Mouse (Mus musculus) testis, postnatal 10 days (tissue): ENCODE results near the gene Ndufaf7.
A peak's percentile ranks its signal among the peaks of the same experiment; 100 is the strongest.

Experiments
- DNase-seq: peaks from one replicate; pipeline ENCODE4 v3.0.0; 2021; ENCODE audit warnings: low spot score

The Ndufaf7 gene

DNA sequence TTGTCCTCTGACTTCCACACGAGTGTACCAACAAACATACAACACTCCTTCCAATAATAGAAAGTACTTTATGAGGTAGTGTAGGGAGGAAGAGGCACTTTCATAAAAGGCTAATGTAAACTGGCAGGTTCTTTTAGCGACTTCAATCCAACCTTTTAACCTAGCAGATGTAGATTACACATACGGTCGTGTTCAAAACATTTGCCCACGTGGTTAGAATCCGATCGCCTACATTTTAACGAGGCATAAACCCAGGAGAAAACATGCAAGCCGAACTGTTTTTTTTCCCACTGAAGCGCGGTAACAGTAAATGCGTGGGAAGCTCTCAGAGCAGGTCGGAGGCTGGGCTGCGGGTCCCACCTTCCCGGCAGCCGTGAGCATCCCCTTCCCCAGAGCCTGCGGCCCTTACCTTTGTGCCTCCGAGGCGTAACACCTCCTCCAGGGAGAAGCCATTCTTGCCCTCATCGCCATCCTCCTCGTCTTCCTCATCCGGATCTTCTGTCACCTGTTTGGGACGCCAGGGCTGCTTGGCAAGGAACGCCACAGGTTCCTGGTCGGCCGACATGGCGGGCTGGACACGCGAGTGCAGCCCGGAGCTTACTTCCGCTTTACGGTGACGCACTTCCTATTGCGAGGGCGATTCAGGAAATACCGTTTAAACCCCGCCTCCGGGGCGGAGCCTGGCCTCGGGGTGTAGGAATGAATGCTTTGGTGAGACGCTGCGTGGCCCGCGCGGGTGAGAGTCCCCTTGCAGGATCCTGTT, at the start of gene Ndufaf7, which contains the start of gene Cebpz:
Gene Ndufaf7, plus strand, starts transcription at position 671 of the 763 bp plus-strand sequence.
Gene Cebpz, minus strand, starts transcription at position 601 of the 763 bp plus-strand sequence.
- peak; percentile 99 for DNase-seq

DNA sequence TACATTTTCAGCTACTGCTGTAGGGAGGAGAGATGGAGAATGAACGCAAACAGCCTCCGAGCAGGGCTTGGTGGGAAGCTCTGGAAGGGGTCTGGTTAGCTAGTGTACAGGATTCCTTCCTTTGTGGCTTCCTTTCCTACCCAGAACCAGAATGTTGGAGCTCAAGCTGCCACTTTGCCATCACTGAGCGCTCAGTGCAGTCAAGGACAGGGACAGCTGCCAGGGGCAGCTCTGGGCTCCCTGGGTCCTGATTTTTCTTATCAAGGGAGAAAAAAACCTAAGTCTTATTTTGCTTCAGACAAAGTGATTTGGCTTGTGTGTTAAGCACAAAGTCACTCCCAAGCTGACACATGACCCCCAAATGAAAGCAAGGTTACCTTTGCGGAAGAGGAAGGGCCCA, 48.4 kb upstream of the Ndufaf7 start:
- DNase-seq: no peak

DNA sequence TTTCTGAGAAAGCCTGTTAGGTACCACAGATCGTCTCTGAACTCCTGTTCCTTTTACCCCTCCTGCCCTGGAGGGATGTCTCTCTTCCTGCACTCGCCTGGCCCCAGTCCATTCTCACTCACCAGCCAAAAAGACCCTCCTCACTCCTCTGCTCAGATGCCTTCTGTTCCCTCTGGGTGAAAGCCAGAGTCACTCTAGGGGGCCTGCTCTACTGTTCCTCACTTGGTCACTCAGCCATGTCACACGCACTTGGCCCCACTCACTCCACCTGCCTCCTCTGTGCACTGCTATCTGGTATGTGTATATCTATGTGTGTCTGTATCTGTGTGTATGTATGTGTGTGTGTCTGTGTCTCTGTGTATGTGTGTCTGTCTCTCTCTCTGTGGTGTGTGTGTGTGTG, 47.8 kb upstream of the Ndufaf7 start:
- DNase-seq: no peak

DNA sequence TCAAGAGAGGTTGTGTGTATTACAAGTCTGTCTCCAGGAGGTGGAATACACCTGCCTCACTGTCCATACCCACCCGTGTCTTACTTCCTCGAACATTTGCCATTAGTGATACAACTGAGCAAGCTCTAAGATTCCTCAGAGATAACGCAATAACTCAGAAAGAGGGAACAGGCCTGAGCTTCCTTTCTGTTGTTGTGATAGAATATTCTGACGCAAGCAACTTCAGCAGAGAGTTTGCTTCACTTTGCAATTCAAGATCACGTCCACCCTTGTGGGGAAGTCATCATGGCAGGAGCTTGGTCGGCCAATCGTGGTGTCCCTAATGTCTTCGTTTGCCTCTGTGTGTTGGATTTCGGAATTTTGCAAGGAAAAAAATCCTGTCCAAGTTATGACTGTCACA, 45.9 kb upstream of the Ndufaf7 start:
- DNase-seq: no peak

DNA sequence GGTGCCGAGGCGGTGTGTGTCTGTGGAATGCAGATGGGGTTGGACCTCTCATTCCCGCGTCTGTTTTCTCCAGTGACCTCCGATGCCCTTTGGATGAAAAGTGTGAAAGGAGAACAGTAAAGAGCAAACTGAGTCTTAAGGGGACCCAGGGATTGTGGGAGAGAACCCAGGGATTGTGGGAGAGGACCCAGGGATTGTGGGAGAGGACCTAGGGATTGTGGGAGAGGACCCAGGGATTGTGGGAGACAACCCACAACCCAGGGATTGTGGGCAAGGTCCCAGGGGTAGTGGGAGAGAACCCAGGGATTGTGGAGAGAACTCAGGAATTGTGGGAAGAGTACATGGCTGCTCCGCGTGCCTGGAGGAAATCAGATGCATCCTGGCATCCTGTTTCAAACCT, 41.9 kb upstream of the Ndufaf7 start:
- no peak for DNase-seq

DNA sequence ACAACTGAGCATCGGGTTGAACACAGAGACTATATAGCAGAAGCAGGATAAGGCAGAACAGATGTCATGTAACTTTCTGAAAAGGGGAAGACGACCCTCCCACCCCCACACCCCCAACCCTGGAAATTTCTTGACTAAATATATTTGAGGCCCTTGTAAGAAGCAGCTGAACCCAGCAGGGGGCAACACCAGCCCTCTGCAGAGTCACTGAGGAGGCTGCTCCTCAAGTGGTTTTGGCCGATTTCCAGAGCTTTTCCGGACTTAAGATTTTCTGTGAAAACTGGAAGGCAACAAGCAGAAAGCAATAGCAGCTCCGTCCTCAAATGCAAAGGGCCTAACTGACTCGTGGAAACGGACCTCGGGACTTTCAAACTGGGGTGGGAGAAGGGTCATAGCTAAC, 41.5 kb upstream of the Ndufaf7 start:
- peak; percentile 76 for DNase-seq

DNA sequence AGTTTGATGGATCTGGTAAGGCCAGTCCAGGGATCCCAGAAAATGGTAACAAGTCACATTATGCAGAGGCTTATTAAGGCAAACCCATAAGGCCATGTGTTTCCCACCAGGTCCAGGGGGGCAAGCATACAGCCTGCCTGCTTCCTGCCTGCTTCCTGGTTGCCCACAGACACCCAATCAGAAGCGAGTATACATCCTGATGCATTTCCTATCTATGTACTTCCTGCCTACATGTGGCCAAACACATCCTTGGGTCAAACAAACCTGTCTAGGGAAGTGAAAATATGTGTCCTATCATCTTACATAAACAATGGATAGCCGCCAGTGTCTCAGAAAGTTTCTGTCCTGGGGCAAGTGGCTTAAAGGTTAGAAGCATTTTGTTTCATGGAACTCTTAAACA, 33.8 kb upstream of the Ndufaf7 start:
- DNase-seq: no peak

DNA sequence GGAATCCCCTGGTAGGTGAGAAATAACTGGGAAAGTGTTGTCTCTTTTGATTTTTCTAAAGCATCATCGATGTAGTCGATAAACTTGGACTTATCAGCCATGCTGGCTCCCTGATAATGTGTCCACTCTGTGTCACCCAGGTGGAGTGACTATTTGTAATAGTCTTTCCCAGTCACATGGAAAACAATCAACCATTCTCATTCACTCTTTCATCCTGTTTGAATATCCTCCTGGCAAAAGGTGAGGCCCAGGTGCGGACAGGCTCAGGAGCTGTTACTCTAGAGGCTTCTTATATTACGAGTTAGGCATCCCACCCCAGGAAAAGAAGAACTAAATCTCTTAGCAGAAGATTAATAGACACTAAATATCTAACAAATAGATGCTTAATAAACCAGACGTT, 30.0 kb upstream of the Ndufaf7 start, which contains the start of gene Sult6b1:
Gene Sult6b1, minus strand, starts transcription at position 101 of the 400 bp plus-strand sequence.
- DNase-seq: no peak

DNA sequence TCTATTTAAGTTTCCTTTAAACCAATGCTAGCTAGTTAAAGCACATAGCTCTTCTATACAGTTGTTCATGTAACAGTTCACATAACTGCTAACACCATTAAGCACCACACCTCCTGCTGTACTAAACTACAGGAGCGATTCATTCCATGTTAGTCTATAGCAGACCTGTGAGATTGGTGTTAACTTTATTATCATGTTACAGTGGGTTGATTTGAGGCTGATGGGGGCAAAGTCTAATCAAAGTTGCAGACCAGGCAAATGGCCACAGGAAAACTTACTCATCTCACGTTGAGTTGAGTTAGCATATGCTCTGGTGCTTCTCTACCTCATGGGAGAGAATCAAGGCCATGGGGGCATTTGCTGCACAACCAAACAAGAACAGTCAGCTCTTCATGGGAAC, 27.6 kb upstream of the Ndufaf7 start:
- DNase-seq: no peak

DNA sequence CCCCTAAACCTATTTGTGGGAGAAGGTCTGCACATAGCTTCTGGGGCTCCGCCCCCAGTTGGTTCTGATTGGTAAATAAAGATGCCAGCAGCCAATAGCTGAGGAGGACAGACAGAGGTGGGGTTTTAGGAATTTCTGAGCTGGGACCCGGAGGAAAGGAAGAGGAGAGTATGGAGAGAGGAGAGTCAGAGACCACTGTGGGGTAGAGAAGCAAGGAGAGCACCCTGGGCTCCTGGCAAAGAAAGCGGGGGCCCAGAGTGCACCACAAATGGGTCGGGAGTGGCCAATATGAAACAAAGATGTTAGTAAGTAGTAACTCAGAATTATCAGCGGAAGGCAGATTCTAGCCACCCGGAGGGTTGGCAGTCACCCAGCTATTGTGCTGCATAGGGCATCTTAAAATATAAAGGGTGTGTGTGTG, 24.1 kb upstream of the Ndufaf7 start:
- DNase-seq: no peak

DNA sequence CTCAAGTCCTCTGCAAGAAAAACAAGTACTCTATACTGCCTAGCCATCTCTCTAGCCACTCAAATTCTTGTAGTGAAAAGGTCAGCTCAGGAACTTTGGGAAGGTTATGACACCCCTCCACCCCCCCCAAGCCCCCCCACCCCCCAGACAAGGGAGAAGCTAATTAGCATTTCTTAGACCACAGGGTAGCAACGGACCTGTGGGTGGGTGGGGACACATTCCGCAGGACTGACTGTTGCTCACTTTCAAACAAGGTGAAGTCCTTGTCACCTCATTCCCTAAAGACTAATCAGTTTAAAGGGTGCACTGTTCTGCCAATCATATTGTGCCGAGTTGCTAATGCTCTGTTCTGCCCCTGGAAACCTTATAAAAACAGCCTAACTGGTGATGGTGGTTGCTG, 23.0 kb upstream of the Ndufaf7 start:
- DNase-seq: no peak

DNA sequence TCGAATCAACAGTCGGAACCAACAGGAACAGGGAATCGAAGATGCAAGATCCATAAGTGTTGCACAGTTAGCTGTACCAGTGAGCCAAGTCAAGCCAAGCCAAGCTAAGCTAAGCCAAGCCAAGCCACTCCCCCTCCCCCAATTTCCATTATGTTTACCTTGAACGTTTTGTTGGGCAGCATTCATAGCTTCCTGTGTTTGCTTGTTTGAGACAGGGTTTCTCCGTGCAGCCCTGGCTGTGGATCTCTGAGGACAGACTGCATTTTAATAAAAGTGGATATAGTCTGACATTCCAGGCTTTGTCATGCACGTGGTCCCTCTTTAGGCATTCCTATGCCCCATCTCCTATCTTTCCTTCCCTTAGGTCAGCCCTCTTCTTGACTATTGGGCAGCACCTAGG, 21.2 kb upstream of the Ndufaf7 start:
- DNase-seq: no peak

DNA sequence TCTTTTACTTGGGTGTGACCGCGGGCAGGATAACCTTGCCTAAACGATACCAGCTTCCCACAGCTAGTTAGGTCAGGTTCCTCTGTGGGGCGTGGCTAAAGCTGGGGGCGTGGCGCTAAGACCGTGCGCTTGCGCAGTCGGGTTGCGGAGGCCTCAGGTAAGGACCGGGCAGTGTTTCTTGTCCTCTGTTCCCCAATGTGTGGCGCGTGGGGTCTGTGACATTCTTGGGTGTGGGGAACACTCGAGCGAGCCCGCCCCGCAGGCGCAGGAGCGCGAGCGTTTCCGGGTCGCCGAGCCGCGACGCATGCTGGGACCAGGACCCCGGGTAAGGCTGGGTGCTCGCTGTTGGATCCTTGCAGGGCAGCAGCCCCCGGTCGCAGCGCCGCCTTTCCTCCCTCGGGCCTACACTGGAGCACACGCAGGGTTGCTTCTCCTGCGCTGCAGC, 20.5 kb upstream of the Ndufaf7 start, which contains the start of gene Cebpzos:
Gene Cebpzos, plus strand, starts transcription at position 132 of the 445 bp plus-strand sequence.
- peak; percentile 91 for DNase-seq

DNA sequence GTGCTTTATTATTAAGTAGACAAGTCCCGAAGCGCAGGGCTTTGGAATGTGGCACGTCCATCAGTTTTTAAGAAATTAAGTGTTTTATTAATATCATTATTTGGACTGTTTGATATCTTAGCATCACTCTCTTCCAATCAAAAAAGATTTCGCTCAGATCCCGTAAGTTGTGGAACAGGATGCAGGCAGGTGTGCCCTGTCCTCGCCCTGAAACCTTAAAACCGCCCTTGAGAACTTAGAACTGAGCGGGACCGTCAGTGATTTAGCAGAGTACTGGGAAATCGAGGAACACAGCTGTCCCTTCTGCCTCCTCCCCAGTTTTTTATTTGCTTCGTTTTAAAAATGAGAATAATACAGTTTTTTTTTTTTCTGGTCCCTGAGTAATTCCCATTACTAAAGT, 20.0 kb upstream of the Ndufaf7 start:
- no peak for DNase-seq

DNA sequence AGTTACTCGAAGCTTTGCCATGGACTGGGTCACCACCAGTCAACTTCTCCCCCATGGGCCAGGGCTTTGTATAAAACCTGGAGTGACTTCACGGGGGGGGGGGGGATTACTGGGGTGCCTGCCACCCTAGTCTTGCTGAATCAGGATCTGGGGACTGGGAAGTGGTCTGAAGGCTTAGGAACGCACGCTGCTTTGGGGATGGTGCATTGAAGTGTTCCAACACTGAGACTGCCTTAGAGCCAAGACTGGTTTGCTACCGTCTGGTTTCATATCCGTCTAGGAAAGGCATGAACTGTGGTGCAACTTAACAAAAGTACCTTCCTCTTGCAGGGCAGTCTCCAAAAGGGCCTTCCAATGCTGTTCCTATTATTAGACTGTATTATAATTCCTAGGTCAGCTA, 19.2 kb upstream of the Ndufaf7 start:
- DNase-seq: no peak

DNA sequence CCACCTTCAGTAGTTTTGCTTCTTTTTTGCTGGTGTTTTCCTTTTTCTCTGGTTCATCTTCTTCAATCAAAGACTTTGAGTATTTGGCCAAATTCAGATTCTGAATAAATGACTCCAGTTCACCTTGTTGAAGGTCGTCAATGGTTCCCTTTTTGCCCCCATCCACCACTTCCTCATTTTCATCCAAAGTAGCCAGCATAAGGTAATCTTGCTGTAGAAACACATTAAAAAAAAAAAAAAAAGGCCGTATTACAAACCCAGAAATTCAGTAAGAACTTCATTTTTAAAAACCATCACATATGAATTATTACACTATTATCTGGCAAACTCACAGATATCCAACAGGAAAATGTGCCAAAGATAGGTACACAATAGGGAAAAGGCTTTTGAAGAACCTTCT, 1.1 kb upstream of the Ndufaf7 start:
- no peak for DNase-seq

DNA sequence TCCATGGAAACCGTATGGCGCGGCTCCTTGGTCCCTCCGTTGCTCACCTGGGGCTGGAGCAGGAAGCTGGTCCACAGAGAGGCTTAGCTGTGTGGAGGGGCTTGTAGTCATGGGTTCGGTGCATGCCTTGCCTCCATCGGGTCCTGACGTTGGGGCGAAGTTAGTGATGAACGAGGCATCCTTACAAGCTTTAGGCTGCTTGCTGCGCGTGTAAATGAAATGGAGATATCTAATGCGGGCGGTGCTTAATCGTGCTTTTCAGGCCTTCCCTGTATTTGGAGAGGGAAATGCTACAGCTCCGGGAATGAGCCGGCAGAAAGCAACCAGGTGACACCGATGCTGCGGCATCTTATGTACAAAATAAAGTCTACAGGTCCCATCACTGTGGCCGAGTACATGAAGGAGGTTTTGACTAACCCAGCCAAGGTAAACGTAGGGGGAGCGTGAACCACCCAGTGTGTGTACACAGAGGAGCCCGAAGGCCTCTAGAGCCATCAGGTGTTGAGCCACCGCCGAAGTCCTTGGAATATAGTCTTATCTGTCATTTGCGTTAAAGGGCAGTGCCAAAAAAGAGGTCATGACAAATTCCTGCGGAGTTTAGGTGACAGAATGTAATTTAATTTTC, 405 bp downstream of the Ndufaf7 start:
- no peak for DNase-seq

DNA sequence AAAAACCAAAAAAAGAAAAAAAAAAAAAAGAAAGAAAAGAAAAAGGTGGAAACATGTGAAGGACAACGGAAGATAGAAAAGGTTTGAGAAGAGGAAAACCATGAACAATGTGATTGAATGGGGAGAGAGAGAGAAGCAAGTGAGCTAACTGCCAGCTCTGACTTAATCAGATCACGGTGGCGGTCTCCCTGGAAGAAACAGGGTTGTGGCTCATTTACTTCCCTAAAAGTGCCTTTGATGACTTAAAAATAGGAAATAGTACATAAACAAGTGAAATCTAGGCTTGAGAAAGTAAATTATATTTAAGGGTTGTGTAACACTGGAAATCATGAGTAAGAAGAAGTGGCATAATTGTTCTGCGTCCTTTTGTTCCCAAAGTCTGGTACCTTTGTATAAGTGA, 2.0 kb downstream of the Ndufaf7 start:
- DNase-seq: no peak

DNA sequence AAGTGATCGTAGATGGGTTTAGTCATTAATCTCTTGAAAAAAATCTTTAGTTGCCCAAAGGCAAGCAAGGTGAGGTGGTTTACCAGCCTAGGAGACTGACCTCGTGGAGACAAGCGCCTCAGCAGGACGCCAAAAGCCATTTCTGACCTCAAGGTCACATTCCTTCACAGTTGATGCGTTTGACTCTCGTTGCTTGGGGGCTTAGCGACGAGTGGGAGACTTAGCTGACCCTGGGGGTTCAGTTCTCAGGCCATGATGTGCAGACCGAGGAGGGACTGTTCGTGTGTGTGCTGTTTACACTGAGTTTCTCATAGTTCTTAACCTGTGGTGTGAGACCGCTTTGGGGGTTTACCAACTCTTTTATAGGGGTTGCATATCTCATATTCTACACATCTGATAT, 5.6 kb downstream of the Ndufaf7 start:
- DNase-seq: no peak

DNA sequence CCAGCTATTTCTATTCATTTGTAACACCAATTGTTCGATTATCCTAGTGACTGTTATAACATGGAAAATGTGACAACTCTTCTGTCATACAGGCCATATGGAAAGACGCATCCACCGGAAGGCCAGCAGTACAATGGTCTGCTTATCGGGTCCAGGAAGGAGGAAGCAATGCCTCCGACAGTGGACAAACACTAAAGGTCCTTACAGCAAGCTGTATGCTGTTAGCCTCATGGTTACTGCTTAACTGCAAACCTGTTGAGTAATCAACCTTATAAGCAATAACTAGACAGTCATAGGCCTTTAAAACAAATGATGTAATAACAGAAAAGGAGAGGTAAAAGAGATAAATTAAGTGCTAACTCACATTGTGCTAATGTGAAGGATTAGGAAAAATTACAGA, 14.3 kb downstream of the Ndufaf7 start:
- DNase-seq: no peak

DNA sequence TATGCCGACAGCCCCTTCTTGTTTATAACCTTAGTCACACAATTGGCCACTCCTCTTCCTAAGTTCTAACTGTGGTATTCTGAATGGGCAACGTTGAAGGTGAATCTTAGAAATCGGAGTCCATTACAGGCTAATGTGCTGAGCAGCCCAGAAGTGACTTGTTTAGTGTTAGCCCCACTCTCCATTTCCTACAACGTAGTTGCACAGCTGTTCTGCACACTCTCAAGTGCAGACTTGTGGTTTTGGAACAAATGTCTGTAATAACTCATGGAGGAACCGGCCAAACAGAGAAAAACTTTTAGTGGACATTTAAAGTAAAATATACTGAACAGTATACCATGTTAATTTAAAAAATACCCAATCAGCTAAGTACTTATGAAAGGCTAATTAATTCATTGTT, 15.1 kb downstream of the Ndufaf7 start:
- no peak for DNase-seq

DNA sequence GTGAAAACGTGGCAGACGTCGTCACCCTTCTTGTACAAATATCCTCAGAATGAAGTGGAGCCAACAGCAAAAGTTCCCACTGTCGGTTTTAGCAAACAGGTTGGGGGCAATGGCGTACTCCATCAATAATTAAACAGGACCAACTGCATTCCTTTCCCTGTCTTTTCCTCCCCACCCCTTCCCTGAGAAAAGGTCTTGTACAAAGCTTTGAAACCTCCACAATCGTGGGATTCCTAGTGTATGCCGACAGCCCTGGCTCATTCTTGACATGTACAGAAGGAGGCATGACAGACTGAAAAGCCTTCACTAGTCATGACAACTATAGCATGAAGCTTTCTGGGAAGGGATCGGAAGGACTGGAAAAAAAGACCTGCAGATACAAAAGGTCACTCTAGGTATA, 16.3 kb downstream of the Ndufaf7 start:
- DNase-seq: no peak

DNA sequence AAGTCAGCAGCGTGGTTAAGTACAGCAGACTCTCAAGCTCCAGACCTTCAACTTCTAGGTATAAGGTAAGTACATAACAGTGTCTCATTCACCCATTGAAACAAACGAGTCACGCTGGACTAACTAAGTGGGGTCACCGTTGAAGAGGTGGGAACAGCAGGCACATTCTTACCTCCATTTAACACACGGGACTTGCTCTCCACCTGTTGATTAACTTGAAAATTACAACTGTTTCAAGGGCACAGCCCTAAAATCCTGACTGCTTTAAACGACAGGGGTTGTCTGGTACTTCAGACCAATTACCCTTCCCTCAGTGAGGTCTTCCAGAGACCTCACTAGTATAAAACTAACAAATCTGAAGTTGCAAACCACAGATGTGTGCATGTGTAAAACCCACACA, 22.5 kb downstream of the Ndufaf7 start:
- no peak for DNase-seq

DNA sequence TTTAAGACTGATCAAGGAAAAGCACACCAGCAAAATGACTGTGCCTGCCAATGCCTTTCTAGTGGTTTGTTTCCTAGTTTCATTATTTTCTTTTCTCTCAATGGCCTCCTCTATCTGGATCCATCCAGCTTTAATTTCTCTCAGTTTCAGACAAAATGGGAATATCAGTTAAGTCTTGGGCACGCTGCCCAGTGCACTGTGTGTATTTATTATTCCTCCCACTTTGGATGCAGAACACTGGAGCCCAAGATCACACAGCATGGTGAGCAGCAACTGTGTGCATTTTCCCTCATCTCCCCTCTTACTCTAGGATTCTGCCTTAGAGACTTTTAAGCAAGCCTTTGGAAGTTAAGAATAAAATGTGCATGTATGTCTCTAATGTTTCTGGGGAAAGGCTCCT, 27.5 kb downstream of the Ndufaf7 start:
- no peak for DNase-seq
